Mouse (Mus musculus) layer of hippocampus, postnatal 25 days (tissue): ENCODE measurements at regions not wholly inside any gene's neighbourhood (a gene's known extent, or its start where the extent isn't known, plus 50 kb on each side); places are given as distances from the start of the nearest gene placed in this dataset.
"Not testable (repeated sequence)": the region's sequence is repeated elsewhere in the genome, so short reads cannot be mapped to it uniquely, and the experiment has no call there.

Experiments
- DNase-seq, 2 experiments: peaks; one replicate each; pipeline ENCODE4 v3.0.0; 2022; ENCODE audit warnings: mixed read lengths in 2 of 2, low spot score in 1 of 2; ENCODE audit errors: extremely low spot score in 1 of 2

DNA sequence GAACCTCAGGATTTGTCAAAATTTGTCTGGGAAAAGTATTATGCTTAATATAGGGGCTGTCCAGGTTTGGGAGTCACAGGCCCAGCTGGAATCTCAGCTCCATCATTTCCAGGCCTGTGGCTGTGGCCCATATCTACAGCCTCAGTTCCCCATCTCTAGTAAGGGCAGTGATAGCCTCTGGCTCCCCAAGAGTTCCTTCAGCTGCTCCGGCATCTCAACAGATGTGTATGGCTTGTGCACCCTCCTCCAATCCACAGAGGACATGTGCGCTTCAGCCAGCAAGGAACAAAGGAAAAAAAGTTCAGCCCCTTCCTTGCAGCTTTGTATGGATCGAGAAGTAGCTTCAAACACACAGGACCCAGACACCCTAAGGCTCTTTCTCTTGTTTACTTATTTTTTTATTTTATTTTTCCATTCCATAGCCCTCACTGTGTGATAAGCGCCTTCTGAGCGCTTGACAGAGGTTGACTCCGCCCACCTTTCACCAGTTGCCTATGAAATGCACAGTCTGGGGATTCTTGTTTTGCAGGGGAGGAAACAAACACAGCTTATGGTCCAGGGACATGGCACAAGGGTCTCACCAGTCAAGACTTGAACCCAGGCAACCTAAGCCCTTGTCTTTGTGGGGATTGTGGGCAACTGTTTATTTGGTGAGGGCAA, 222.3 kb upstream of the Klf3 start:
- DNase-seq: no peak

DNA sequence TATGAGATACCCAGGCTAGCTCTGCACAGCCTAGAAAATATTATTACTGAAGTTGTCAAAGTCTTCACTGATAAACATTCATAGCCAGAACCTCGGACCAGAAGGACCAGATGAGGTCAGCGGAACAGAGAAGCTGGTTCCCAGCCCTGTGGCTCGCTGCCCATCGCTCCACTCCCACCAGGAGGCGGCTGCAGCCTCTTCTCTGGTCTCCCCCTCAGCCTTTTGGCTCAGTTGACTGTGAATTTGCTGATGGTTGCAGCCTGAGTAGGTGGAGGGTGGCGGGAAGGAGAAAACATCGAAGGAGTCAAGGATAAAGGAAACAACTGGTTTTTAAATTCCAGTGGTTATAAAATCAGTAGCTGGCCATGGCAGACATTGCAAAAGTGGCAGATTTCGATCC, 221.7 kb upstream of the Klf3 start:
- DNase-seq: no peak

- DNase-seq: no peak
Observed at GRCm38 (mm10) chr5:64582031-64582430, 221.2 kb upstream of the Klf3 start.

- no peak for DNase-seq
Observed at GRCm38 (mm10) chr5:64584308-64584707, 218.9 kb upstream of the Klf3 start.

GRCm38 (mm10) chr5:64585076-64585786, 218.0 kb upstream of the Klf3 start:
- no peak for DNase-seq

- no peak for DNase-seq
Observed at GRCm38 (mm10) chr5:64586316-64586715, 216.9 kb upstream of the Klf3 start.

- no peak for DNase-seq
Observed at GRCm38 (mm10) chr5:64586933-64587332, 216.3 kb upstream of the Klf3 start.

DNA sequence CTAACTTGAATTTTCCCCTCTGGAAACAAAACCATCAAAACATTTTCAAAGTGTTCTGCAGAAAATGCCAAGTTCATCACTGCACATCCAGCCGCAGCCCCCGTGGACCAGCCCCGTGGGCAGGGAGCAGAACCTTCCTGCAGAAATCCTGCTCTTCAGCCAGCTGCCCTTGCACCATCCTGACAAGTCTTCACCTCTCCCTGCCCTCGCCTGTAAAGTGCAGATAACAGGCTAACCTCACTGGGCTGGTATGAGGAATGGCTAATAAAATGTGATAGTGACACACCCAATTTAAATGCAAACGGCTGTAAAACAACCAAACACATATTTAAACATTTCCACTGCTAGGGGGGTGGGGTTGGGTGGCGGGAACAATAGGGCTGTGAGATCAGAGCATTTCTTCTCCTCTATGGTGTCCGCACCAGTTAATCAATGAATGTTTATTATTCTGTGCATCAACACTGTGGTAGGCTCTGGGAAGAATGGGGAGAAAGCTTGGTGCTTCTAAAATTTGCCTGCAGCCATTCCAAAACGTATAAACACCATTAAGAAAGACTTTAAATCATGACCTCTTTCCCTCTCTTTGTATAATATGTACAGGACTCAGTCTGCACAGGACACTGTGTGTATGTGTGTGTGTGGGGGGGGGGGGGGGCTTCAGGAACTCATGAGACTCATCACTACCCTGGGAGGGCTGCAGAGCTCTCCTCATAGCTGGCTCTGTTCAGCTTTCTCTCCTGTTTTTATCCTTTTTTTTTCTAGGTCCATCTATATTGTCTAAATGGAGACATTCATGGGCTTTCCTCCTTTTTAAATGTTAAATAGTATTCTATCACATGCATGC, 215.1 kb upstream of the Klf3 start:
- DNase-seq: no peak

- DNase-seq: not testable (repeated sequence)
Observed at GRCm38 (mm10) chr5:64588768-64589167, 214.4 kb upstream of the Klf3 start.

DNA sequence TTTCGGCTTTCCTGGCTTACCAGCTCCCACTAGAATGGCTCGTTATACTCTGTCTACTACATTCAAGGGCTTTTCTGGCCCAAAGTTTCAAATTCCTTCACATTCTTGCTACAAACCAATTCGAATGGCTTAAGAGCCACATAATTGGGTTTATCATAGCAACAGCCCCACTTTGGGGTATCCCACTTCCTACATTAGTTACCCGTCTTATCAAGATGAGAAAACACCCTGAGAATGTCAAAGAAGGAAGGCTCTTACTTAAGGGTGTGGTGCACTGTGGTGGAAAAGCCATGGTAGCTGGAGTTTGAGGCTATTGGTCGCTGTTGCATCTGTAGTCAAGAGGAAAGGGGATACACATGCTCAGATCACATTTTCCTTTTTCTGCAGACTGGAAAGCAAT, 213.2 kb upstream of the Klf3 start:
- no peak for DNase-seq

- no peak for DNase-seq
Observed at GRCm38 (mm10) chr5:64590747-64591146, 212.4 kb upstream of the Klf3 start.

DNA sequence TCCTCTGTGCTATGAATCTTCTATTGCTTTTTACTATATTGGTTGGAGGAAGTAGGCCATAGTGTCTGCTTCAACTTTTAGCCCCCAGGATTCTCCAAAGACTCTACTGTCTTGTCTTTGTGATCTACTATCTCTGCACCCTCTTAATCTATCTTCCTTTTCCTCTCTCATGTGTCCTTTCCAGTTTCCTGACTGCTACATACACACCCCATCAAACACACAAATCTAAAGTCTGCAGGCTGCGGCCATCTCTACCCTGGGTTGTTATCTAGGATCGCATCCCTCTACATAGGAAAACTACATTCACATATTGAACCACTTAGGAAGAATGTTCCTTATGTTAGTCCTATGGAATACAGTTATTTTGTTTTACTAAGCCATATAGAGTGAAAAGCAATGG, 211.4 kb upstream of the Klf3 start:
- no peak for DNase-seq

DNA sequence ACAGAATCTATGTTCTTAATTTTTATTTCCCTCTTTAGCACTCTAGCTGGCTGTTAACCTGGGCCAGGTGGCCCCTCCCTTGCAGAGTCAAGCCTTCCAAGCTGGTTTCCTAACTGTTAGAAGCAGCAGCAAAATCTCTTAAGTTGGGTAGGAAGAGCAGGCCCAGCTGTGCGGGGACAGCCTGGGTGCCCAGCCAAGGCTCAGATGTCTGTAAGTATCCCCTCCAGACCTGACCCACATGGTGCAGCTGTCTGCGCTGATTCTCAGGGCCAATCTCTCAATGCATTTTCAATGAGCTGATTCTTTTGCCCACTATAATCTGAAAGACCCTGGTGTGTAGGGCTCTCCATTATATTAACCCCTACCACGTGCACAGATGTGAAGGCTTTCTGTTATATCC, 208.0 kb upstream of the Klf3 start:
- DNase-seq: no peak

DNA sequence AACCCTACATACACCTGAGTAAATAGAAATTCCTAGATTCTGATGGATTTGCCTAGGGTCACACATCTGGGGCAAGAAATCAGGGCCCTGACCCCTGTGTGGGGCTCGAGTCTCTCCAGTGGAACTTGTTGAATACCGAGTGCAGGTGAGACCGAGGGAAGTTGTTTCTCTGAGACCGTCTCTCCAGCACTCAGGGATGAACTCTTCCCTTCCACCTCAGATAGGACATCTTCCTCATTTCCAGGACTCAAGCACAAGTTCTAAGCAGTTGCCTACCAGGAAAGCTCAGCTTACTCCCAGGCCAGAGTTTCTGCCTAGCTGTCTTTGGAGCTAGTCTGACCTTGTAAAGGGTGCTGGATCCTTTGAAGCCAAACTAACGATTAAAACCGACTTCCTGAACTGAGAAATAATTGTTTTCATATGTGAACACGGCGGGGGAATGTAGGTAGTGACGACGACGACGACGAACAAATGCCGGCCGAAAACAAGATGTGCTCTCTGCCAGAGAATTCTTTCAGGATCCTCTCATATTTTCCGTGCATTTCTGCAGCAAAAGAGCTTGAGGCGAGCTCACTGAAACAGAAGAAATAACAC, 207.3 kb upstream of the Klf3 start:
- DNase-seq: no peak

DNA sequence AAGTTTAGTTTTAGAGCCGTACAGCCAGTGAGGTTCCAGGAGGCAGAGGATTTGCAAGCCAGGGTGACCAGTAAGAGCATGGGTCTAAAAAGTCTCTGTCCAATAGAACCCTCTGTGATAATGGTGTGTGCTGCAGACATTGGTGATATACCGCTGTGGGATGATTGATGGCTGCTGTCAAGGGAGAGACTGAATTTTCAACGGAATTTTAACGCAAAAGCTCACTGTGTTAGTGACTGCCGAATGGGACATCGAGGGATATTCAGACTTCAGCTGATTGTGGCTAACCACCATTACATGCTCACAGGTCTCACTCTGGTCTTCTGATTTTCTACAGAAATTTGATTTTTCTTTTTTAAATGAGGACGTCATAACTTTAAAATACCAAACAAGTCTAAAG, 206.2 kb upstream of the Klf3 start:
- DNase-seq: no peak

GRCm38 (mm10) chr5:64597451-64597850, 205.7 kb upstream of the Klf3 start:
- no peak for DNase-seq

DNA sequence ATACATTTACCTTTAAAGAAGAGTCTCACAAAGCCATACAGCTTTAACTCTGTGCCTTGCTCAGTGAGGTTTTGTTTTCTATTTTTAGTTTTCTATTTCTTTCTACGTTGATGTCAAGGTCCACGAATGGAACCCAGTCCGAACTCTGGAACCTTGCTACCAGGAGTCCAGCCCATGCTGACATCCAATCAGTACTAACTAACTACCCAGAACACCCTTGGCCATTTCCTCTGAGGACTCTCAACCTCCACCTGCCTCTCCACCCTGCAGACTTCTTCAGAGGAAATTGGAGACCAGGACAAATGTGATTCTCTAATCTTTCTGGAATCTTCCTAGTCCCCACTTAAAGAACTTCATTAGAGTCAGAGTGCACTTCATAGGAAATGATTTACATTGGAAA, 204.6 kb upstream of the Klf3 start:
- DNase-seq: no peak

GRCm38 (mm10) chr5:64599015-64599414, 204.2 kb upstream of the Klf3 start:
- no peak for DNase-seq

DNA sequence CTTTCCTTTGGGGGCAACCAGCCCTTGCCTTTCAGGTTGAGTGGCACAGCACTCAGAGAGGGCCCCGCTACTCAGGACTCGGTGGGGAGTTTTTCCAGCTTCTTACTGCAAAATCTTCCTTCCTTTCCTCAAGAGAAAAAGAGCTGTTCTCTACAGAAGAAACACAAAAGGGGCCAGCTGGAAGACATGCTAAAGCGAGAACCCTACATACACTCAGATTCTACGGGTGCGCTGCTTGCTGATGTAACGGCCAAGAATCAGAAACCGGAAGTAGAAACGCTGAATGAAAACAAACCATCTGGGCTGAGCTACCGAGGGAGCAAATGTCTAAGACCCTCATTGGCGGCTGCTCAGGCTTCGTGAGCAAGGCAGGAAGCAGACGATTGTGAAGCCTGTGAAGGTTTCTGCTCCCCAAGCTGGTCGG, 203.3 kb upstream of the Klf3 start:
- no peak for DNase-seq

DNA sequence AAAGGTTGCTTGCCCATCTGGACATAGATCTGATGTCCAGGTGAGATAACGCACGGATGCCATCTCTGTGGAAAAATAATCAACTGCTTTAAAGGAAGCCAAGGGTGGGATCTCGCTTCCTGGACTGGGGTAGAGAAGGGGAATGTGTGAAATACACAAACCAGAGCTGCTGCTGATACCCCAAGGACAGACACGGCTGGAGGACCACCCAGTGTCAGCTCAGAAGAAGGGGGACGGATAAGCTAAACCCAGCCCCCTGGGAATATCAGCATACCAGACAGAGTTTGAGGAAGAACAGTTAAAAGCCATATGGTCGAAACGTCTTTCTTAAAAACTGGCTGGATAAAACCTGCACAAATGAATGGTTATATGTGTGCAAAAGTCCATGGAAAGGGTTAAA, 202.8 kb upstream of the Klf3 start:
- no peak for DNase-seq

DNA sequence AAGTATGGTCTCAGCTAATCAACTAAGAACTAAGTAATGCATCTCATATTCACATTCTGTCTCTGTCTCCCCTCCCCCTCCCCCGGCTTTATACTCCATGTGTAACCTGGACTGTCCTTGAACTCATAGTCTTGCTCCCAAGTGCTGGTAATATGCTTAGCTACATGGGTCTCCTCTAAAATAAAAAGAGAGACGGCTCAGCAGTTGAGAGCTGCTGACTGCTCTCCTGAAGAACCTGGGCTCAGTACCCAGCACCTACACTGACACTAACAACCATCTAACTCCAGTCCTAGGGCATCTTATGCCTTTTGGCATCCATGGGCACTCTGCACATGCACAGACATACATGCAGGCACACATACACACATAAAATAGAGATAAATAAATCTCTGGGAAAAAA, 202.4 kb upstream of the Klf3 start:
- DNase-seq: no peak
